Mouse (Mus musculus) thymus, postnatal 0 days (tissue): ENCODE measurements around the gene Gm43302. TPM values are rescaled to one million over a fixed set of nuclear protein-coding genes. Genes with fewer than 3 reads are reported as not detected.
A peak's percentile ranks its signal among the peaks of the same experiment; 100 is the strongest.
"Not testable (repeated sequence)": the region's sequence is repeated elsewhere in the genome, so short reads cannot be mapped to it uniquely, and the experiment has no call there.

Experiments used
- DNase-seq: peaks from one replicate; pipeline ENCODE4 v3.0.0-alpha.2; 2015; ENCODE audit warnings: low spot score
- polyA plus RNA-seq: library from polyadenylated mRNA; unstranded; fragments of >200 nt; fragmentation: Nextera tagmentation; extraction: Ambion mirVana; gene quantifications from 2 replicates; pipeline ENCODE4 v1.2.1, GENCODE M21; 2015

Gene Gm43302
- 0.56 TPM in 1 of 2 replicates, not detected in the other for polyA plus RNA-seq

DNA sequence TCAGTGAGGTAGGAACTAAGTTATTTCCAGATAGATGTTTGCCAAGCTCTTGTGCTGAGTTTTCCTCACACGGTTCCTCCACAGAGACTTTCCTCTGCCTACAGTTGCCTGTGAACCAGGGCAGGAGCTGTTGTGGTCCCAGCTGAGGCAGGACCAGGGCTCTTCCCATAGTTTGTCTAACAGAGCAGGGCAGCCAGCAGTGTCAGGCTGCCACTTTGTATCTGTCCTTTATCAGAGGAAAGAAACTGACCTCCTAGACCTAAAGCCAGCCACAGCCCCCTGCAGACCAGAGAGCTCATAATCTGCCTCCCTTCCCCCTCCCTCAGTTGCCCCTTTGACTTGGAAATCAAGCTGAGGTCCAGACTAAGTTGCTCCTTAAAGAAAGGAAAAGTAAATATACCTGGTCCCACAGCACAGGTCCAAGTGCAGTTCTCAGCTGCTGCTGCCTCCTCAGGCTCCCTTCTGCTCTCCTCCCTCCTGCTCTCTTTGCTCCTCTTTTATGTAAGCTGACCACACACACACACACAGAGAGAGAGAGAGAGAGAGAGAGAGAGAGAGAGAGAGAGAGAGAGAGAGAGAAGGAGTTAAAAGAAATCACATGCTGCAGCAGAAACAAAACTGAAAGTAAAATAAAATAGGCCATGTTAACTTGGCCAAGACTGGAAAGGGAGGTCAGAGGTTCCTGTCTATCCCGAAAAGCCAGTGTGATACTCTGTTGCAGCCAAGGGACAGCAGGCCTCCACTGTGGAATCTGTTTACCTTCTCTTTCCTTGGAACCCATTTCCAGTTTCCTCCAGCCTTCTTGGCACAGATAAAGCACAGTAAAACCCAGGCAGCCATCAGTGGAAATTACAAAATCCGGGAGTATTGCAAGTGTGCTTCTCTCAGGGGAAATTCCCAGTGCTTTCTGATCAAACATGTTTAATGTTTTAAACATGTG is at the start of gene Gm43302, which contains the start of gene Gbp6:
Gene Gm43302 (minus strand): TSS at position 470 of the 940 bp plus-strand sequence.
Gene Gbp6 (minus strand): TSS at position 473 of the 940 bp plus-strand sequence.
- peak; percentile 43 for DNase-seq

DNA sequence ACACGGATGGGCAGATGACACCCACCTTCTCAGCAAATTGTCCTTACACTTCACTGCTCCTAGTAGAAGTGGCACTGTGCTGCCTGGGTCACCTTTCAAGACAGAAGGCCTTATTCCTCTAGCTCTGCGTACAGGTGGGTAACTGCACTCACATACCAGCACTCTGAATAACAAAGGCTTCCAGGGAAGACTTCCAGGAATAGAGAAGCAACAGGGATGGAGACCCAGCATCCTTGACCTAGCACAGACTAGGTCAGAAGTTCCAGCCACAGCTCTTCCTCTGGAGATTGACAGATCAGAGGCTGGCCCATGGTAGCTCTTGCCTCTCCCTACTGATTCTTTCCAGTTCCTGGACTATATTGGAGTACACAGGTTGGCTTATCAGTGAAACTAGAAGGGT is 47.8 kb upstream of the Gm43302 start:
- DNase-seq = no peak

DNA sequence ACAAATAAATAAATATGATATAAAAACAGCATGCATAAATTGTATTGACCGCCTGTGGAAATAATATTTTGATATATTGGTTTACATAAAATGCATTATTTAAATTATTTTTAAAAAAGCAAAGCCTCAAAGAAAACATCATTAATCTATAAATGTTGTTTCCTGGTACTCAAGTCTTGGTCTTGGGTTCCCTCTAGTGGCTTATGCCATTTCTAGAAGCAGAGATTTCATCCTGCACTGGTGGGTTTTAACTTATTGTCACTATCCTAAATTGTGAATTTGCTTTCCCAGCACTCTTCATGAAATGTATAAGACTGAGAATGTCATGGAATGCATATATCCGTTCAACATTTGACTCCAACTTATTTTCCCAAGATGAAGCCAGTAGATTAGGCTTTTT is 29.0 kb upstream of the Gm43302 start:
- DNase-seq = peak; percentile 64

DNA sequence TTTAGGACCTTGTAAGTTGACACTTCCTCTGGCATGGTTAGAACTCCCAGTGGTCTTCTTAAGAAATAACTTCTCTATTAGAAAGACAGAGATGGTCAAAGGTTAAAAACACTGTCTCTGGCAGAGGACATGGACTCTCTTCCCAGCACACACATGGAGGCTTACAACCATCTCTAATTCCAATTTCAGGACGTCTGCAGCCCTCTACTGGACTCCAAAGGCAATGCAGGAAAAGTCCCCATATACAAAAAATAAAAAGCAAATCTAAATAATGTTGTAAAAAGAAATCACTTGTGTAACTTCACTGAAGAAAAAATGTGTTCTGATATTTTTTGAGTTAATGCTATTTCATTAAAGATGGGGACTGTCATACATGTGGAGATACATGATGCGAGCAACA is 17.4 kb upstream of the Gm43302 start:
- DNase-seq = no peak

DNA sequence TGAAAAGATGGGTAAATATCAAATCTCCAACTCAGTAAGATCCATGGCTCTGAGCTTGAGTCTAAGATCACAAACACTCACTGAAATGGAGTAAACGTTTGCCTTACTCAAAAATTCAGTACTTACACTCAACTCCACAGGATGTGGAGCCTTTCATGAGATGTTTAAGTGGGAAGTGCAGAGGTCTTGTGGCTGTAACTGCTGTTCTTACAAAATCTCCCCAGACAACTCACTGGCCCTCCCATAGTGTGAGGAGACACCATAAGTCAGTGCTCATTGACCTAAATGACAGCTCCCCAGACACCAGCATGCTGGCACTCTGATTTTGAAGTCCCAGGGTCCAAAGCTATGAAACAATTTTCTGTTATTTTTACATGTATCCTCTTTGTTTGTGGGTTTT is 15.7 kb upstream of the Gm43302 start:
- not testable (repeated sequence) for DNase-seq

DNA sequence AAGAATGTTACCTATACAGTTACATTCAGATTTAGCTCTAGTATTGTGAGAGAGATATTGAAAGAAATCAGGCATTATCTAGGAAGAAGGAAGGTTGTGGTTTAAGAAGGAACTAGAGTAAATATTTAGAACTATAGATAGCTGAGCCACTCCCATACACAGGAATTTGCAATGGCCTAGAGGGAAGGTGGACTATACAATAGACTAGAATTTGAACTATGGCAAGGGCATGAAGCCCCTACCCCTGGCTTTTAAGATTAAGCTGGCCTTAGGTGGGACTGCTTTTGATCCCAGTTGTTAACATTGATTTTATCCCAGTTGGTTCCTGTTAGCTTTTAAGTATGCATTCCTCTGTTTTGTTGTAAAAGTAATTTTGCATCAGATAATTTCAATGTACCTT is 13.5 kb upstream of the Gm43302 start:
- DNase-seq = not testable (repeated sequence)

DNA sequence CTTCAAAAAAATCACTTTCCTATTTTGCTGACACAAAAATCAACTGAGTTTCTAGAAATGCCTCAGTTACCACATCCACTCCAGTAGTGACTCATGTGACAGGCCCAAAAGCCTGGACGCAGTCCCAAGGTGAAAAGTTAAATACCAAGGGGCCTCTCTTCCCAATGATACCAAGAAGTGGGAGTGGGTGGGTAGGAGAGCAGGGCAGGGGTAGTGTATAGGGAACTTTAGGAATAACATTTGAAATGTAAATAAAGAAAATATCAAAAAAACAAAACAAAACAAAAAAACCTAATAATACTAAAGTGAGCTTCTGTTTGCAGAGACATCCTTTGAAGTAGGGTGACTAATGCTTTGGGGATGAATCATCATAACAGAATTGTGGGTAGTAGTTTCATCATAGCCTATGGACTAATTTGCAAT is 12.7 kb upstream of the Gm43302 start:
- no peak for DNase-seq

DNA sequence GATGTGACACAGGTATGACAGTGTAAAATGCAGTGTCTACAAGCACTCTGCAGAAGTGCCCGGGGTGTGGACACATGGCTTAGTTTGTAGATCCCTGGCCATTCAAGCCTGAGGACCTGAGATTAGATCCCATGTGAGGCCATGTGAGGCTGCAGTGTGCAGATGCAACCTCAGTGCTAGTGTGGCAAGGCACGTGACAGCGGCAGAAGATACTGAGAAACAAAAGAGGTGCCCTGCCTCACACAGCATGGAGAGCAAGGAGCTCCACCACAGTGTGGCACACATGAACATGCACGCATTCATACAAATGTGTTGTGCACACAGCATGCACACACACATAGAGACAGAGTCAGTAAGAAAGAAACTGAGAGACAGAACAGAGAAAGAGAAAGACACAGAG is 12.2 kb upstream of the Gm43302 start:
- not testable (repeated sequence) for DNase-seq

DNA sequence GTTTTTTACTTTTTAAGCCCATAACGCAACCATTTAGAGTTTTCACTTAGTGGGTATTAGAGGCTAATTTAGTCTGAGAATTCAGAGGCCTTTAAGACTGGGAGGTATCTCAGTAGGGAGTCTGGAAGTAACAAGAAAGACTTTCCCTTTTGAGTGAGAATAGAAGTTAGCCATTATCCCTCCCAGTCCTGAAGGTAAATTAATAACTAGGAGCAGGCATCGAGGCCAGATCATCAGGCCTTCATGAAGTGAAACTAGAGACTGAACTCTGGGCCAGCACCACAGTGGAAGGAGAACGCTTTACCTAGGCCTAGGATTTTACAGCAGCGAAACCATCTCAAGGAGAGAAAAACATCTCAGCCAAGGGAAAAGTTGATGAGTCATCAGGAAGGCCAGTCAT is 8.5 kb upstream of the Gm43302 start:
- no peak for DNase-seq

DNA sequence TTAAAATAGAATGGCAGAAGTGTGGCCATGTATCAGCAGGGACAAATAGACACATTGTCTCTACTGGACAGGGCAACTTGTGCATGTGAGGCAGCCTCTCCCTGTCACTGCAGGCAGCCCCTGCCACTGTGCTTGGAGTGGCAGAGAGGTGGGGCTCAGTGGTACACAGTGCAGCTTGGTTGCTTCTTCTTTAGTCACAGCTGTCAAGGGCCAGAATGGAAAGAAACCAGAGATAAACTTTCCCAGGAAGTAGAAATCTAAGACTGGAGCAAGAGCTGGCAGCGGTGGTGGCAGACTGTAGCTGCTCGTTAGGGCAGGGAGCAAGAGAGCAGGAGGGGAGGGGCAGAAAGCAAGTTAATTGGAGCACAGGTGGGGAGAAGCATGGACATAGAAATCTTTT is 8.0 kb upstream of the Gm43302 start:
- no peak for DNase-seq

DNA sequence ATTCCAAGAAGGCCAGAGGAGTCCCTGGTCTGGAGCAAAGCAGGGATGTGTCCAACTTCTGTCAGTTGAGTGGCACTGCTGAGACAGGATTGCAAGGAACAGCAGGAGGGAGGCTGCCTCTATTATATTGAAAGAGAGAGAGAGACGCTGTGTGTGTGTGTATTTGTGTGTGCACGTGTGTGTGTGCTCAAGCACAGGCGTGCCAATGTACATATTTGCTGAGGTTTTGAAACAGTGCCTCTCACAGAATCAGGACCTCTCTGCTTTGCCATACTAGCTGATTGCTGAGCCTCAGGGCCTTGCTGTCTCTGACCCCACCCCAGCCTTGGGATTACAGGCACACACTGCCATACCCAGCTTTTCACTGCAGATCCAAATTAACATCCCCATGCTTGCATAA is 2.3 kb upstream of the Gm43302 start:
- no peak for DNase-seq

DNA sequence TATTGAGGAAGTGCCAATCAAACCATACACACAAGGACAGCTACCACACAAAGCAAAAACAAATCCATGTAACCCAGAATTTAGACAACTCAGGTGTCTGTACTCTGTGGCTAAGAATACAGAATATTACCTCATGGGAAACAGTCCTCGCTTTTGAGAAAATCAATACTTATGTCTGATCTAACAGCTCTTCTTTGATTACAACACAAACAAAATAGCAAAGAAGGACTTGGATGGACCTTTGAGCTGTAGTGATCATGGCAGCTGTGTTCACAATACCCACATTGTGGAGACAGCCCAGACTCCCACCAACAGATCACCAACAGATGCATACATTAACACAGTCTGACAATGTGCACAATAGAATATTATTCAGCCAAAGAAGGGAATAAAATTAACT is 1.0 kb downstream of the Gm43302 start:
- DNase-seq = no peak

DNA sequence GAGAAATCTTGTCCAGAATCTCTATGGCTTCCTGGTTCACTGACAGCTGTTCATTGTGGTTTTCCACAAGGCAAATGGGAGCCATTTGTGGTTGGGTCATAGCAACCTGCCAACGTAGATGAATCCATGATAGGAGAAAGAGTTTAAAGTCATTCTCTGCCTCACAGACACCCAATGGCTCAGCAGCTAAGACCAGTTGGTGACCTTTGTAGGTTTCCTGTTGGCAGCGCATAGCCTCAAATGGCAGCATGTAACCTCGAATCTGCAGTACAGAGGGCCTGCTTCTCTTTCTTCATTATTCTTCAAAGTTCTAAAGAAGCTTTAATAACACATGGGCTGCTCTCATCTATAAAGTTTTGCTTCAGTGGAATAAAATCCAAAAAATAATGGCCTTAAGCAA is 2.6 kb downstream of the Gm43302 start:
- not testable (repeated sequence) for DNase-seq

DNA sequence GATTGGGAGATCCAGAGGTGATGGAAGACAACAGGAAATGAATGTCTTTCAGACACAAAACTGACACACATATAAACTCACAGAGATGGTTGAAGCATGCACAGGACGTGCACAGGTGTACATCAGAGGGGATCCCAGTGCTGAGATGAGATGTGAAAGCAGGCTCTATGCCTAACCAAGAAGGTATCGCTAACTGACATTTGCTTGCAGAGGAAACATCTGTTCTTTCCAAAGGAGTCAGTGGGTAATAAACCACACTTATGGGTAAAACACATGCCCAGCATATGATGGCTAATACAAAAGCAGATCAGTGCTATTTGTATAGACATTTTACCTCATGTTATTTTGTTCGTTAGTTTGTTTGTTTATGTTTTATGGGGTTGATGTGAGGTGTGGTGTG is 32.8 kb downstream of the Gm43302 start:
- not testable (repeated sequence) for DNase-seq

DNA sequence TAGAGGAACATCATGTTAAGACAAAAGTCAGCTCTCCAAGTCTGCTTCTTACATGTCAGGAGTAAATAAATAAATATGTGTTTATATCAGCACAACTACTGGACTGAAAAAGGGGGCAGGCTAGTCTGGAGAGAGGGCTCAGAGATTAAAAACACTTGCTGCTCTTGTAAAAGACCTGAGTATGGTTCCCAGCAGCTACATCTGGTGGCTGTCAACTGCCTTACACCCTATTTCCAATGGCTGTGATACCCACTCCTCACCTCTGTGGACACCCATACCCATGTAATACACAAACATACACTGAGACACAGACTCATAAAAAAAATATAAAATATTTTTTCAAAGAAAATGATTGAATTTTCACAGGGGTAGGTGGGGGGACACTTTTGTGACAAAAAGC is 41.0 kb downstream of the Gm43302 start:
- DNase-seq = peak; percentile 41

DNA sequence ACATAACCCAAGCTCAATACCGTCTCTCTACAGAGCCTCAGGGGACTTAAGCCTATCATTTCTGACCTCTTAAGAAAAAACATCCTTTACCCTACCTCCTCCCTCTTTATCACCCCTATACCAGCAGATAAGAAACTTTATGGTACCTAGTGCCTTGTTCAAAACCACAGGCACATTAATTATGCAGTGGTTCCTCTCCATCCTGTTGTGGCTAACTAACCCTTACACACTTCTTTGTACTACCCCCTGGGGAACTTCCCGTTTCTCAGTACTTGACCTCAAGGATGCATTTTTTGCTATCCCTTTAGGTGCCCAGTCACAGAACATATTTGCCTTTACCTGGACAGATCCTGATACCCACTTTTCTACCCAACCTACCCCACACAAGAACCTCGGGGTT is 48.8 kb downstream of the Gm43302 start:
- not testable (repeated sequence) for DNase-seq

DNA sequence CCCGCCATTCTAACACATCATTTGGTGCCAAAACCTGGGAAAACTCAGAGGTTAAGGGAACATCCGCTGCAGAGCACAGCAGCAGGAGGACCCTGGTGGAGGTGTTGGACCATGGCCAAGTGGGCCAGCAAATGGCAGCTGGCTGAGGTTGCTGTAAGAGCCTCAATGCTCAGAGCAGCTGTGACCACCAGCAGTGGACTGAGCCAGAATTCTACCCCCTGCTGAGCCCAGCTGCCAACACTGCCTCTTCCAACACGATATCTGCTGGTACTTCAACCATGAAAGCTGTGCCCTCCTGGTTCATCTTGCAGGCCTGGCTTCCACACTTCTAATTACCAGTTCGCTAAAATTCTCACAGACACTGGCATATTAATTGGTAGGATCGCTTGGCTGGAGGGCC is 52.5 kb downstream of the Gm43302 start:
- not testable (repeated sequence) for DNase-seq

DNA sequence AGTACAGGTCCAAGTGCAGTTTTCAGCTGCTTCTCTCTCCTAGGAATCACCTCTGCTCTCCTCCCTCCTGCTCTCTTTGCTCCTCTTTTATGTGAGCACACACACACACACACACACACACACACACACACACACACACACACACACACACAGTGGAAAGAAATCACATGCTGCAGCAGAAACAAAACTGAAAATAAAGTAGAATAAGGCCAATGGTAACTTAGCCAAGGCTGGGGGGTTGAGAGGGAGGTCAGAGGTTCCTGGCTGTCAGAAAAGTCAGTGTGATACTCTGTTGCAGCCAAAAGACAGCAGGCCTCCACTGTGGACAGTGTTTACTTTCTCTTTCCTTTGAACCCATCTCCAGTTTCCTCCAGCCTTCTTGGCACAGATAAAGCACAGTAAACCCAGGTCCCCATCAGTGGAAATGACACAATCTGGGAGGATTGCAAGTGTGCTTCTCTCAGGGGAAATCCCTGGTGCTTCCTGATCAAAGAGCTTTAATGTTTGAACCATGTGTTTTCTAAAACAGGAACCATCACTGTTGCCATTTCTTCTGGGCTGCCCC is 53.9 kb downstream of the Gm43302 start, which contains the start of gene Gbp10:
Gene Gbp10 (minus strand): TSS at position 51 of the 565 bp plus-strand sequence.
- not testable (repeated sequence) for DNase-seq

DNA sequence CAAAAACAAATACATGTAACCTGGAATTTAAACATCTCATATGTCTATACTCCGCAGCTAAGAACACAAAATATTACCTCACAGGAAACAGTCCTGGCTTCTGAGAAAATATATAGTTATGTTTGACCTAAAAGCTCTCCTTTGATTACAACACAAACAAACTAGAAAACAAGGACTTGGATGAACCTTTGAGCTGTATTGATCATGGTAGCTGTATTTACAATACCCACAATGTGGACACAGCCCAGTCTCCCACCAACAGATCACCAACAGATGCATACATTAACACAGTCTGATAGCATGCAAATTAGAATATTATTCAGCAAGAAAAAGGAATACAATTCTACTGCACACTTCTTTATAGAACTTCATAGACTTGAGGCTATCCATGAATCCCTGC is 55.1 kb downstream of the Gm43302 start:
- not testable (repeated sequence) for DNase-seq

DNA sequence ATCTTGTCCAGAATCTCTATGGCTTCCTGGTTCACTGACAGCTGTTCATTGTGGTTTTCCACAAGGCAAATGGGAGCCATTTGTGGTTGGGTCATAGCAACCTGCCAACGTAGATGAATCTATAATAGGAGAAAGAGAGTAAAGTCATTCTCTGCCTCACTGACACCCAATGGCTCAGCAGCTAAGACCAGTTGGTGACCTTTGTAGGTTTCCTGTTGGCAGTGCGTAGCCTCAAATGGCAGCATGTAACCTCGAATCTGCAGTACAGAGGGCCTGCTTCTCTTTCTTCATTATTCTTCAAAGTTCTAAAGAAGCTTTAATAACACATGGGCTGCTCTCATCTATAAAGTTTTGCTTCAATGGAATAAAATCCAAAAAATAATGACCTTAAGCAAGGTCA is 57.5 kb downstream of the Gm43302 start:
- DNase-seq = not testable (repeated sequence)

DNA sequence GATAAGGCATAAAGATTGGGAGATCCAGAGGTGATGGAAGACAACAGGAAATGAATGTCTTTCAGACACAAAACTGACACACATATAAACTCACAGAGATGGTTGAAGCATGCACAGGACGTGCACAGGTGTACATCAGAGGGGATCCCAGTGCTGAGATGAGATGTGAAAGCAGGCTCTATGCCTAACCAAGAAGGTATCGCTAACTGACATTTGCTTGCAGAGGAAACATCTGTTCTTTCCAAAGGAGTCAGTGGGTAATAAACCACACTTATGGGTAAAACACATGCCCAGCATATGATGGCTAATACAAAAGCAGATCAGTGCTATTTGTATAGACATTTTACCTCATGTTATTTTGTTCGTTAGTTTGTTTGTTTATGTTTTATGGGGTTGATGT is 84.5 kb downstream of the Gm43302 start:
- DNase-seq = not testable (repeated sequence)

DNA sequence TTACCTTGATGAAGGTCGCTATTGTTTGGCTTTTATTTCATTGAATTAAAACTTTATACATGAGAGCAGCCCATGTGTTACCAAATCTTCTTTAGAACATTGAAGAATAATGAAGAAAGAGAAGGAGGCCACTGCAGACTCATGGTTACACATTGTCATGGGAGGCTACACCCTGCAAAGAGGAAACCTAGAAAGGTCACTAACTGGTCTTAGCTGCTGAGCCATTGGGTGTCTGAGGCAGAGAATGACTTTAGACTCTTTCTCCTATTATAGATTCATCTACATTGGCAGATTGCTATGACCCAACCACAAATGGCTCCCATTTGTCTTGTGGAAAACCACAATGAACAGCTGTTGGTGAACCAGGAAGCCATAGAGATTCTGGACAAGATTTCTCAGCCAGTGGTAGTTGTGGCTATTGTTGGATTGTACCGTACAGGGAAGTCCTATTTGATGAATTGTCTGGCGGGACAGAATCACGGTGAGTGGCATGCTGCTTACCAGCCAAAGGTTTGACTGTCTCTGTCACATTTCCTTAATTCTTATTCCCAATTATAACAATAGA is 92.6 kb downstream of the Gm43302 start:
- not testable (repeated sequence) for DNase-seq
